In genomic region chr6:54952542-54952941, GRCm38 (mm10) we compare ENCODE assay signal across 19 mouse cellular contexts.
"Had no signal": no experiment of that assay in that cellular context is flagged by ENCODE, and none has a peak within 500 bp of the region (broad histone marks: within the 10 kb centered on the region; RNA-seq: fewer than 3 reads in every experiment).

No protein-coding gene starts in this region.

- DNase-seq: liver, postnatal 0 days; lung, adult 2 months; lung, postnatal 4 days; midbrain, embryonic 14.5 days; retina, postnatal 1 day; right cerebral cortex, adult 18-20 months; right cerebral cortex, postnatal 25 days; right cerebral cortex, postnatal 4 days; spleen, adult 18-20 months; thymus, adult 18-20 months; thymus, postnatal 14 days; thymus, postnatal 36 days had no signal

- H3K27me3 ChIP-seq: liver, embryonic 15.5 days; lung, embryonic 15.5 days; midbrain, embryonic 12.5 days; neural tube, embryonic 12.5 days had no signal

- H3K36me3 ChIP-seq: liver, embryonic 15.5 days; lung, embryonic 15.5 days; midbrain, embryonic 10.5 days; midbrain, embryonic 12.5 days; neural tube, embryonic 12.5 days had no signal

- H3K27ac ChIP-seq: liver, embryonic 15.5 days; lung, embryonic 15.5 days; midbrain, embryonic 10.5 days; midbrain, embryonic 12.5 days; neural tube, embryonic 12.5 days had no signal

- H3K4me1 ChIP-seq: midbrain, embryonic 10.5 days; midbrain, embryonic 12.5 days had no signal

- H3K4me2 ChIP-seq: liver, embryonic 15.5 days; lung, embryonic 15.5 days; midbrain, embryonic 12.5 days; neural tube, embryonic 12.5 days had no signal

- H3K9ac ChIP-seq: liver, embryonic 15.5 days; liver, postnatal 0 days; lung, embryonic 15.5 days; midbrain, embryonic 12.5 days; neural tube, embryonic 12.5 days had no signal

- H3K4me3 ChIP-seq: liver, embryonic 15.5 days; lung, embryonic 15.5 days; midbrain, embryonic 10.5 days; midbrain, embryonic 12.5 days; neural tube, embryonic 12.5 days had no signal

- H3K9me3 ChIP-seq: liver, embryonic 15.5 days; lung, embryonic 15.5 days; midbrain, embryonic 12.5 days; neural tube, embryonic 12.5 days had no signal

- ATAC-seq: liver, postnatal 0 days; lung, postnatal 0 days; midbrain, embryonic 16.5 days had no signal
